Mouse (Mus musculus) small intestine, adult 2 months (tissue): Measurements from ENCODE around the gene Uox.

ENCODE experiments used
- CTCF ChIP-seq: fragments of 200-500 bp; IDR thresholded peaks from 2 replicates; pipeline ENCODE4 v1.5.1; 2012; ENCODE audit warnings: low read depth, mild to moderate bottlenecking, control low read depth, inconsistent platforms, low read length, moderate library complexity, mixed read lengths; ENCODE audit not compliant: insufficient replicate concordance, insufficient read length; ENCODE audit errors: extremely low read depth
- POLR2A ChIP-seq: fragments of 200-500 bp; IDR thresholded peaks from 2 replicates; pipeline ENCODE4 v1.6.1; 2012; ENCODE audit warnings: low read depth, mild to moderate bottlenecking, control low read depth, inconsistent platforms, low read length, moderate library complexity

- no peak for TF ChIP-seq CTCF
- TF ChIP-seq POLR2A: no peak
These were observed 79.2 kb downstream of the Uox start for GRCm38 (mm10) chr3:146649311-146649894.
